Mouse (Mus musculus) small intestine, adult 2 months (tissue): ENCODE measurements around the gene Cldn4.
"Not testable (repeated sequence)": the region's sequence is repeated elsewhere in the genome, so short reads cannot be mapped to it uniquely, and the experiment has no call there.

Experiments used
- CTCF ChIP-seq: fragments of 200-500 bp; IDR thresholded peaks from 2 replicates; pipeline ENCODE4 v1.5.1; 2012; ENCODE audit warnings: low read depth, mild to moderate bottlenecking, control low read depth, inconsistent platforms, low read length, moderate library complexity, mixed read lengths; ENCODE audit not compliant: insufficient replicate concordance, insufficient read length; ENCODE audit errors: extremely low read depth
- POLR2A ChIP-seq: fragments of 200-500 bp; IDR thresholded peaks from 2 replicates; pipeline ENCODE4 v1.6.1; 2012; ENCODE audit warnings: low read depth, mild to moderate bottlenecking, control low read depth, inconsistent platforms, low read length, moderate library complexity

- not testable (repeated sequence) for TF ChIP-seq CTCF, POLR2A
Measured at GRCm38 (mm10) chr5:134933686-134934085, 13.0 kb downstream of the Cldn4 start.
